Mouse (Mus musculus) heart, postnatal 36 days (tissue): ENCODE results near the gene Krtap16-3. TPM values are rescaled to one million over a fixed set of nuclear protein-coding genes. Genes with fewer than 3 reads are reported as not detected.

Experiments used
- DNase-seq, 2 experiments: peaks; one replicate each; pipeline ENCODE4 v3.0.0; 2021 to 2022
- intact Hi-C: fragments of 180-260 bp; cut with DNase I; formaldehyde crosslinking; loops from one replicate; pipeline ENCODE4 v1.15.1; 2025
- total RNA-seq, 2 experiments: library from RNA; stranded (reverse); gene quantifications; 2 replicates each; pipeline ENCODE4 v1.2.3; 2021

Gene Krtap16-3
- not detected for total RNA-seq

- intact Hi-C loops: no loop called here
- DNase-seq: no peak
These were observed at the start of gene Krtap16-3 for GRCm38 (mm10) chr16:88962773-88963172. TSS of gene Krtap16-3 (minus strand) at chr16:88962873.

GRCm38 (mm10) chr16:89010659-89011058 lies 48.0 kb upstream of the Krtap16-3 start, which contains the start of gene Krtap22-2:
TSS of gene Krtap22-2 (minus strand) at chr16:89010759.
- no peak for DNase-seq
- intact Hi-C loops: no loop called here

GRCm38 (mm10) chr16:88941106-88941505 lies 21.6 kb downstream of the Krtap16-3 start:
- intact Hi-C loops: no loop called here
- no peak for DNase-seq

- no peak for DNase-seq
- intact Hi-C loops: no loop called here
These were observed 24.4 kb downstream of the Krtap16-3 start for GRCm38 (mm10) chr16:88938252-88938651.

DNA sequence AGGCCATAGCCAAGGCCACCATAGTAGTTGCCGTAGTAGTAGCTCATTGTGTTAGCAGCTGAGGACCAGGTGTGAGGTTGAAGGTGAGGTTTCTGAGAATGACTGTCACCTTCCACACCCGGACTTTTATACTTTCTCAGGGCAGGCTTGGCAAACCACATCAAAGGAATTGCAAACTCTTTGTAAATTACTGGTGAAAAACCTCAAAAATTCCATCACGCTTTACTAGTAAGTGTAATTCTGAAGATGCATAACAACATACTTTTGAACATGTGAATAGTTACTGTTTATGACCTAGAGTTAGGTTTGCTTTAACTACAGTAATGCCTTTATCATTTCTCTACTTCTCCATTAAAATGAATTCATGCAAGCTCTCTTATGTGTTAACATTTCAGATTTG lies 30.5 kb downstream of the Krtap16-3 start, which contains the start of gene Krtap19-9b:
TSS of gene Krtap19-9b (minus strand) at position 101 of the 400 bp plus-strand sequence.
- DNase-seq: no peak
- intact Hi-C loops: no loop called here

Other genes with a start within 250 kb of the Krtap16-3 start
- not detected for gene Krtap13-1, start 234.0 kb downstream of the Krtap16-3 start, total RNA-seq
- gene Krtap13, start 211.2 kb downstream of the Krtap16-3 start, total RNA-seq: not detected
- not detected for gene 2310034C09Rik, start 204.0 kb downstream of the Krtap16-3 start, total RNA-seq
- not detected for gene 2310057N15Rik, start 188.7 kb downstream of the Krtap16-3 start, total RNA-seq
- not detected for gene Gm5965, start 185.0 kb downstream of the Krtap16-3 start, total RNA-seq
- not detected for gene Gm20741, start 150.7 kb downstream of the Krtap16-3 start, total RNA-seq
- gene Krtap15, start 142.7 kb downstream of the Krtap16-3 start, total RNA-seq: not detected
- not detected for gene Krtap14, start 136.7 kb downstream of the Krtap16-3 start, total RNA-seq
- gene Krtap19-1, start 93.5 kb downstream of the Krtap16-3 start, total RNA-seq: not detected
- not detected for gene Krtap19-2, start 88.6 kb downstream of the Krtap16-3 start, total RNA-seq
- not detected for gene Krtap19-3, start 84.8 kb downstream of the Krtap16-3 start, total RNA-seq
- gene Krtap19-4, start 77.8 kb downstream of the Krtap16-3 start, total RNA-seq: not detected
- not detected for gene Krtap19-5, start 66.4 kb downstream of the Krtap16-3 start, total RNA-seq
- not detected for gene Krtap19-9b, start 30.6 kb downstream of the Krtap16-3 start, total RNA-seq
- gene Krtap22-2, start 47.9 kb upstream of the Krtap16-3 start, total RNA-seq: not detected
- gene Gm10229, start 52.4 kb upstream of the Krtap16-3 start, total RNA-seq: not detected
- not detected for gene Krtap6-1, start 68.8 kb upstream of the Krtap16-3 start, total RNA-seq
- gene Gm10228, start 78.6 kb upstream of the Krtap16-3 start, total RNA-seq: not detected
- not detected for gene Krtap6-5, start 85.0 kb upstream of the Krtap16-3 start, total RNA-seq
- gene 1110025L11Rik, start 101.1 kb upstream of the Krtap16-3 start, total RNA-seq: not detected
- gene Krtap6-3, start 121.1 kb upstream of the Krtap16-3 start, total RNA-seq: not detected
- not detected for gene Gm6358, start 178.0 kb upstream of the Krtap16-3 start, total RNA-seq
- gene Gm10061, start 188.2 kb upstream of the Krtap16-3 start, total RNA-seq: not detected
- gene Gm9789, start 195.1 kb upstream of the Krtap16-3 start, total RNA-seq: not detected
- not detected for gene Gm7735, start 206.6 kb upstream of the Krtap16-3 start, total RNA-seq
- not detected for gene 1110057P08Rik, start 211.9 kb upstream of the Krtap16-3 start, total RNA-seq
- not detected for gene Krtap20-2, start 243.0 kb upstream of the Krtap16-3 start, total RNA-seq